Mouse (Mus musculus) liver, adult 2 months (tissue): ENCODE data around the gene Trim7. TPM values are rescaled to one million over a fixed set of nuclear protein-coding genes. Genes with fewer than 3 reads are reported as not detected.

Experiments used
- DNase-seq: peaks from one replicate; pipeline ENCODE4 v3.0.0-alpha.2; 2011; ENCODE audit warnings: low read depth, low spot score; ENCODE audit errors: extremely low read depth
- H3K27ac ChIP-seq: fragments of 200-500 bp; replicated peaks from 2 replicates; pipeline ENCODE4 v1.5.1; 2012; ENCODE audit warnings: low read depth, mild to moderate bottlenecking, control low read depth, inconsistent platforms, low read length; ENCODE audit not compliant: insufficient read depth
- H3K27me3 ChIP-seq: fragments of 200-500 bp; 2 replicates; pipeline ENCODE4 v1.6.1; 2012; ENCODE audit warnings: mild to moderate bottlenecking, moderate library complexity, low read length, inconsistent platforms; ENCODE audit not compliant: control insufficient read depth, insufficient read depth
- H3K36me3 ChIP-seq: fragments of 200-500 bp; 2 replicates; pipeline ENCODE4 v1.6.1; 2012; ENCODE audit warnings: low read length, inconsistent platforms; ENCODE audit not compliant: control insufficient read depth, insufficient read depth
- H3K4me1 ChIP-seq: fragments of 200-500 bp; 2 replicates; pipeline ENCODE4 v1.6.1; 2011; ENCODE audit warnings: low read length; ENCODE audit not compliant: control insufficient read depth, insufficient read depth
- H3K4me3 ChIP-seq: fragments of 200-500 bp; 2 replicates; pipeline ENCODE4 v1.5.1; 2011; ENCODE audit warnings: low read depth, mild to moderate bottlenecking, control low read depth, low read length, moderate library complexity; ENCODE audit not compliant: insufficient read depth
- H3K79me2 ChIP-seq: fragments of 200-500 bp; 2 replicates; pipeline ENCODE4 v1.6.1; 2012; ENCODE audit warnings: inconsistent platforms, mild to moderate bottlenecking, low read length, moderate library complexity; ENCODE audit not compliant: control insufficient read depth, insufficient read depth
- H3K9ac ChIP-seq: fragments of 200-500 bp; 2 replicates; pipeline ENCODE4 v1.6.1; 2012; ENCODE audit warnings: low read depth, mild to moderate bottlenecking, control low read depth, inconsistent platforms, low read length
- CTCF ChIP-seq: fragments of 200-500 bp; IDR thresholded peaks from 2 replicates; pipeline ENCODE4 v1.5.1; 2011; ENCODE audit warnings: low read depth, low read length, control low read depth
- POLR2A ChIP-seq: fragments of 200-500 bp; IDR thresholded peaks from 2 replicates; pipeline ENCODE4 v1.6.1; 2011; ENCODE audit warnings: low read length, control low read depth; ENCODE audit not compliant: insufficient read depth; ENCODE audit errors: extremely low read depth
- WGBS: fragments of 180-500 bp; shearing (Covaris S2); methylation state at CpG from one replicate; pipeline ENCODE4 v1.1.7; 2018; 5-methylcytosine and 5-hydroxymethylcytosine counted together
- polyA plus RNA-seq: library from polyadenylated mRNA; depleted of rRNA; stranded (reverse); fragments of >200 nt; gene quantifications from 2 replicates; pipeline ENCODE4 v1.2.3, GENCODE M21; 2012
- total RNA-seq: library from RNA; depleted of rRNA; stranded (reverse); fragments of >200 nt; gene quantifications from 2 replicates; pipeline ENCODE4 v1.2.3, GENCODE M21; 2014

Gene Trim7
- total and polyA plus RNA-seq, 2 experiments: 11.2 to 16.3 TPM

DNA sequence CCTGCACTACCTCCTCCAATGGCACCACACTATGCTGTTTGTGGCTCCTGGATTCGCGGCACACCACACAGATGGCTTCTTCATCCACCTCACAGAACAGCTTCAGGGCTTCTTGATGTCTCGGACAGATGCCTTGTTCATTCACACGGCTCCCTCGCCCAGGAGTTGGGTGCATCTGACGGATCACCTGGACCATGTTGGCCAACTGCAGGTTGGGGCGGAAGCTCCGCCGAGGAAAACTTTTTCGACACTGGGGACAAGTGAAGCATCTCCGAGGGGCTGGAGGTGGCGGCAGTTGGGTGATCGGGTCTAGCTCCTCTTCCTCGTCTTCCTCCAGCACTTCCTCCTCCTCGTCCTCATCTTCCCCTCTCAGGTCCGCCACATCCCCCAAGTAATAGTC lies 10.1 kb upstream of the Trim7 start:
- Histone ChIP-seq H3K9ac (peak overlapping the region; percentile 84), H3K27me3 (no peaks in the 10 kb centered on the region), H3K4me1 (peaks cover 28% of the 10 kb centered on the region), H3K36me3 (peaks cover 15% of the 10 kb centered on the region), H3K27ac (peak overlapping the region; percentile 14; the same call in 1 of the 2 replicates), H3K4me3 (peak overlapping the region; percentile 81), H3K79me2 (peaks cover 13% of the 10 kb centered on the region)
- no peak for TF ChIP-seq CTCF
- TF ChIP-seq POLR2A: no peak
- WGBS: 61% methylated on average over 16 of the region's 16 CpGs
- DNase-seq: no peak

DNA sequence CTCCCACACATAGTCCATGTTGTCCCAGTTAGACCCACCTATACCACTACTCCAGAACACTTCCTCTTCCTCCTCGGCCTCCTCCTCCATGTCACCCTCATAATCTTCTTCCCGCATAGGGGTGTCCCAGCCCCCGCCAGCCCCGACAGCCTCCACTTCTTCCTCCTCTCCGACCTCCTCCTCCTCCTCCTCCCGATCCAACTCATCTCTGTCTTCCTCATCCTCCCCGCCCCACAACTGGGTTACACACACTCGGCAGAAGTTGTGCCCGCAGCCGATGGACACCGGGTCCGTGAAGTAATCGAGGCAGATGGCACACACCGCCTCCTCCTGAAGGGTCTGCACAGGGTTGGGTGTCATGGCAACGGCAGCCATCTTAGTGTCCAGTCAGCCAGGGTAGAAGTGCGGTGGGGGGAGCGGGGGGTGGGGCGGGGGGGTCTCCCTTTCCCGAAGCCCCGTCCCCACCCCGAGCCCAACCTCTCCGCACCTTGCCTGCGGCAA lies 9.6 kb upstream of the Trim7 start:
- Histone ChIP-seq H3K4me1 (peaks cover 28% of the 10 kb centered on the region), H3K4me3 (peak overlapping the region; percentile 81), H3K27ac (peak overlapping the region; percentile 36; the same call in 1 of the 2 replicates), H3K27me3 (no peaks in the 10 kb centered on the region), H3K36me3 (peaks cover 10% of the 10 kb centered on the region), H3K79me2 (peaks cover 13% of the 10 kb centered on the region), H3K9ac (peak overlapping the region; percentile 84)
- TF ChIP-seq CTCF (no peak), POLR2A (no peak)
- WGBS: 3% methylated on average over 23 of the region's 23 CpGs
- DNase-seq: no peak

DNA sequence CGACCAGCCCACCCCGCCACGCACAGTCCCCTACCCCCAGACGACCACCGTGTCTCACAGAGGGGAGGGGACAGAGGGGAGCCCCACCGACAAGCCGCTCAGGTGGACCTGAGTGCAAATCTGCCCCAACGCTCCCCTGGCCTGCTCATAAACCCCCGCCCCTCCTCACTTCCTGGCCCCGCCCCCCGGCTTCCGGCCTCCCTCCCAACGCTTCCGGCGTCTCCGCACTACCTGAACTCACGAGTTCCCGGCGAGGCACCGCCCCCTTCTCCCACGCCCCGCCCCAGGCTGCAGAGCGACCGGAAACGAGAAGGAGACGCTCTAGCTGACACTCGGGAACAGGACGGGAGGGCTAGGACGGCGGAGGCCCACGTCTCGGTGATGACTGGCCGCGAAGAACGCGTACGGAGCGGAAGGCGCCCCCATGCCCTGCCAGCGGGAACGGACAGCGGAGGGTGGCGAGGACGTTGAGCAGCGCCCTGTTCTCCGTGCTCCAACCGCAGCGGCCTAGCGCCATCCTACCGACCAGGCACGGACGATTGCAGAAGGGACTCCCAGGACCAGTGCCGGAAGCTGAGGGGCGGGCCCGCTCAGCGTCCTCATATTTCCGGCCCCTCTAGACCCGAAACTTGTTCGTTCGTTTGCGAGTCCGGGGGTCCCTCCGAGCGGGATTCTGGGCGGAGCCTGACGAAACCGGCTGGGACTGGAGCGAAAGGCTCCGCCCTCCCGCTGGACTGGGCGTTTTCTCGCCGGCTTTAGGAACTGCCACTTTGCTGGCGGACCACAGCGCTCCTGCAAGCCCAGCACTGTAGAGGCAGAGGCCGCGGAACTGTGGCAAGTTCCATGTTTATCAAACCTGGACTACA lies 8.9 kb upstream of the Trim7 start, which contains the start of gene Trim41:
Gene Trim41 (minus strand): TSS at position 554 of the 866 bp plus-strand sequence.
- TF ChIP-seq CTCF (no peak), POLR2A (peak; percentile 93)
- peak within 1 kb of the TSS; percentile 81 for H3K4me3 ChIP-seq
- peak within 1 kb of the TSS; percentile 84 for H3K9ac ChIP-seq
- peaks cover 3% of the 10 kb centered on the region for H3K36me3 ChIP-seq
- peaks cover 28% of the 10 kb centered on the region for H3K4me1 ChIP-seq
- WGBS: under 1% methylated on average over 77 of the region's 77 CpGs
- no peaks in the 10 kb centered on the region for H3K27me3 ChIP-seq
- peaks cover 13% of the 10 kb centered on the region for H3K79me2 ChIP-seq
- H3K27ac ChIP-seq: peak within 1 kb of the TSS; percentile 81
- DNase-seq: peak; percentile 93

DNA sequence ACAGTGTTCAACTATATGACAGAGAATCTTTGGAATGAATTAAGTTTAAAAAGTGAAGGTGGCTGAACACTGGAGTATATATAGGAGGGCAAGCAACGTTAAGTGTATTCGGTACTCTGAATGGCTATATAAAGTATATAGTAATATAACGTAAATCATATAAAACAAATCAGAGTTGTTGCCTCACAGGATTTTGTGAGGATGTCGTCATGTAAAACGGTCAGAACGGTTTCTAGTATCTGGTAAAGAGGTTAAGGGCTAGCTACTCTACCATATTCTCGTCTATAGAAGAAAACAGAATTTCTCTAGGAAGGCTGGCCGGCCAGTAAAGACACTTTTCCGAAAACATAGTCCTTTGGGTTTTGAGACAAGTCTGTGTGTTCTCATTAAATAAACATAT lies 8.1 kb upstream of the Trim7 start:
- WGBS: 3% methylated on average over 9 of the region's 9 CpGs
- Histone ChIP-seq H3K4me3 (peak overlapping the region; percentile 70), H3K79me2 (peaks cover 9% of the 10 kb centered on the region), H3K27ac (peak overlapping the region; percentile 81), H3K9ac (no peak overlapping the region; the same call in 1 of the 2 replicates), H3K36me3 (no peaks in the 10 kb centered on the region), H3K27me3 (no peaks in the 10 kb centered on the region), H3K4me1 (peaks cover 28% of the 10 kb centered on the region)
- no peak for DNase-seq
- TF ChIP-seq CTCF: no peak
- TF ChIP-seq POLR2A: no peak

DNA sequence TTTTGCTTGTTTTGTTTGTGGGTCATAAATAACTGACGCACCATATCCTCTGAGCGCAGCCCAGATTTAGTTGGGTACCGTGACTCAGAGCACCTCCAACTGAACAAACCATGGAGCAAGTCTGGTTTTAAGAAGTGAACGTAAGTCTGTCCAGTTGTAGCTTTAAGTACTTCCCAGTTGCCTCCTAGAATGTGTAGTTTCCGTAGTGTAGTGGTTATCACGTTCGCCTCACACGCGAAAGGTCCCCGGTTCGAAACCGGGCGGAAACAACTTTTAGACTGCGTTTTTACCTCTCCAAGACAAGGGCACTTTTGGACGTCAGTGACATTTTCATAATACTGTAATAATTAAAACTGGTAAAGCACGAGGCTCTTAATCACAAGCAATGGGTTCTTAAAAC lies 7.6 kb upstream of the Trim7 start:
- TF ChIP-seq POLR2A: 0 out of 2 replicates have a peak, but pooled peaks have one; percentile 4
- no peak for TF ChIP-seq CTCF
- H3K4me3 ChIP-seq: peak overlapping the region; percentile 33
- no peaks in the 10 kb centered on the region for H3K27me3 ChIP-seq
- H3K4me1 ChIP-seq: peaks cover 26% of the 10 kb centered on the region
- under 1% methylated on average over 16 of the region's 16 CpGs for WGBS
- H3K36me3 ChIP-seq: no peaks in the 10 kb centered on the region
- peaks cover 9% of the 10 kb centered on the region for H3K79me2 ChIP-seq
- H3K9ac ChIP-seq: no peak overlapping the region
- peak overlapping the region; percentile 25; the same call in 1 of the 2 replicates for H3K27ac ChIP-seq
- DNase-seq: peak; percentile 95
